Mouse (Mus musculus) forebrain, embryonic 11.5 days (tissue): ENCODE data around the gene Scamp3. TPM values are rescaled to one million over a fixed set of nuclear protein-coding genes. Genes with fewer than 3 reads are reported as not detected.

Experiments used
- ATAC-seq: fragments of 200-750 bp; cut with Nextera tagmentation; replicated peaks from 2 replicates; pipeline ENCODE4 v1.8.0; 2017; ENCODE audit warnings: moderate TSS enrichment; ENCODE audit not compliant: low FRiP score
- DNase-seq: peaks from one replicate; pipeline ENCODE4 v3.0.0-alpha.2; 2017; ENCODE audit warnings: low spot score
- H3K27ac ChIP-seq: fragments of 300-500 bp; sonication (generic); 2 replicates; pipeline ENCODE4 v1.5.1; 2014; ENCODE audit warnings: low read depth, low read length
- H3K27me3 ChIP-seq: fragments of 300-500 bp; sonication (generic); 2 replicates; pipeline ENCODE4 v1.6.1; 2014; ENCODE audit warnings: mild to moderate bottlenecking, low read length, mixed read lengths; ENCODE audit not compliant: control insufficient read depth, insufficient read depth
- H3K36me3 ChIP-seq: fragments of 300-500 bp; sonication (generic); 2 replicates; pipeline ENCODE4 v1.6.1; 2014; ENCODE audit warnings: mild to moderate bottlenecking, low read length, moderate library complexity, mixed read lengths; ENCODE audit not compliant: control insufficient read depth, insufficient read depth
- H3K4me1 ChIP-seq: fragments of 300-500 bp; sonication (generic); replicated peaks from 2 replicates; pipeline ENCODE4 v1.6.1; 2014; ENCODE audit warnings: low read length, mixed read lengths; ENCODE audit not compliant: control insufficient read depth, insufficient read depth
- H3K4me2 ChIP-seq: fragments of 300-500 bp; sonication (generic); 2 replicates; pipeline ENCODE4 v1.6.1; 2014; ENCODE audit warnings: low read depth, mild to moderate bottlenecking, low read length, moderate library complexity, mixed read lengths; ENCODE audit not compliant: severe bottlenecking
- H3K4me3 ChIP-seq: fragments of 300-500 bp; sonication (generic); 2 replicates; pipeline ENCODE4 v1.5.1; 2014; ENCODE audit warnings: low read depth, low read length
- H3K9ac ChIP-seq: fragments of 300-500 bp; sonication (generic); 2 replicates; pipeline ENCODE4 v1.6.1; 2014; ENCODE audit warnings: low read length
- H3K9me3 ChIP-seq: fragments of 300-500 bp; sonication (generic); 2 replicates; pipeline ENCODE4 v1.6.1; 2016; ENCODE audit warnings: low read length, mixed read lengths; ENCODE audit not compliant: control insufficient read depth
- WGBS: fragments of 180-500 bp; shearing (Covaris S2); extraction: QIAGEN DNeasy Blood & Tissue Kit; methylation state at CpG from one replicate; pipeline ENCODE4 v1.1.7; 2014; 5-methylcytosine and 5-hydroxymethylcytosine counted together
- polyA plus RNA-seq: library from polyadenylated mRNA; unstranded; fragments of >200 nt; fragmentation: Nextera tagmentation; extraction: Ambion mirVana; gene quantifications from 2 replicates; pipeline ENCODE4 v1.2.1, GENCODE M21; 2014

Scamp3 gene
- polyA plus RNA-seq, 1 experiment from 2014 or later = 92.5 TPM

GRCm38 (mm10) chr3:89195979-89196877 is 19.0 kb downstream of the Scamp3 start:
- Histone ChIP-seq H3K4me2 (peak overlapping the region; percentile 58), H3K4me1 (peaks cover 2% of the 10 kb centered on the region), H3K27ac (peak overlapping the region; percentile 65; the same call in 1 of the 2 replicates), H3K9me3 (no peaks in the 10 kb centered on the region), H3K27me3 (no peaks in the 10 kb centered on the region), H3K9ac (peak overlapping the region; percentile 61), H3K4me3 (peak overlapping the region; percentile 29), H3K36me3 (no peaks in the 10 kb centered on the region)
- DNase-seq (peak; percentile 97), ATAC-seq (peak; percentile 96)
- WGBS = 8% methylated on average over 33 of the region's 33 CpGs

- Histone ChIP-seq H3K4me3 (no peak overlapping the region), H3K36me3 (no peaks in the 10 kb centered on the region), H3K27ac (no peak overlapping the region), H3K4me1 (peaks cover 6% of the 10 kb centered on the region), H3K4me2 (no peak overlapping the region), H3K27me3 (no peaks in the 10 kb centered on the region), H3K9ac (no peak overlapping the region), H3K9me3 (no peaks in the 10 kb centered on the region)
- 86% methylated on average over 3 of the region's 3 CpGs for WGBS
- DNase-seq = no peak
- no peak for ATAC-seq
Observed at GRCm38 (mm10) chr3:89199839-89200238, 22.6 kb downstream of the Scamp3 start.

- ATAC-seq = peak; percentile 86
Observed at GRCm38 (mm10) chr3:89202253-89203141, 25.2 kb downstream of the Scamp3 start, which contains the start of gene Gba. TSS of gene Gba (plus strand) at chr3:89202928.

GRCm38 (mm10) chr3:89203142-89203514 is 25.9 kb downstream of the Scamp3 start:
- Histone ChIP-seq H3K27me3 (no peaks in the 10 kb centered on the region), H3K9ac (peak overlapping the region; percentile 52), H3K36me3 (no peaks in the 10 kb centered on the region; the same call in 1 of the 2 replicates), H3K4me3 (peak overlapping the region; percentile 43), H3K9me3 (no peaks in the 10 kb centered on the region), H3K27ac (no peak overlapping the region), H3K4me2 (peak overlapping the region; percentile 60), H3K4me1 (peaks cover 4% of the 10 kb centered on the region)
- ATAC-seq = peak; percentile 13; the same call in 1 of the 2 replicates
- 39% methylated on average over 5 of the region's 5 CpGs for WGBS
- DNase-seq = peak; percentile 43

More at GRCm38 (mm10) chr3:89202253-89203141, 25.2 kb downstream of the Scamp3 start, which contains the start of gene Gba:
- peak; percentile 88 for DNase-seq
- Histone ChIP-seq H3K36me3 (no peaks in the 10 kb centered on the region; the same call in 1 of the 2 replicates), H3K9ac (peak within 1 kb of the TSS; percentile 52), H3K4me1 (peaks cover 4% of the 10 kb centered on the region), H3K27ac (no peak within 1 kb of the TSS), H3K27me3 (no peaks in the 10 kb centered on the region), H3K4me3 (peak within 1 kb of the TSS; percentile 43), H3K4me2 (peak within 1 kb of the TSS; percentile 60), H3K9me3 (no peaks in the 10 kb centered on the region)
- WGBS = 29% methylated on average over 13 of the region's 13 CpGs

- Histone ChIP-seq H3K4me2 (no peak overlapping the region), H3K27ac (no peak overlapping the region), H3K36me3 (no peaks in the 10 kb centered on the region; the same call in 1 of the 2 replicates), H3K9me3 (no peaks in the 10 kb centered on the region), H3K4me1 (peaks cover 4% of the 10 kb centered on the region), H3K9ac (no peak overlapping the region), H3K4me3 (no peak overlapping the region), H3K27me3 (no peaks in the 10 kb centered on the region)
- 94% methylated on average over 7 of the region's 7 CpGs for WGBS
- ATAC-seq (no peak), DNase-seq (peak; percentile 43)
Observed at GRCm38 (mm10) chr3:89206079-89206478, 28.8 kb downstream of the Scamp3 start.

GRCm38 (mm10) chr3:89206695-89207094 is 29.4 kb downstream of the Scamp3 start:
- no peaks in the 10 kb centered on the region; the same call in 1 of the 2 replicates for H3K36me3 ChIP-seq
- no peaks in the 10 kb centered on the region for H3K27me3 ChIP-seq
- H3K4me3 ChIP-seq = no peak overlapping the region
- peaks cover 4% of the 10 kb centered on the region for H3K4me1 ChIP-seq
- no peak overlapping the region for H3K27ac ChIP-seq
- no peak overlapping the region for H3K9ac ChIP-seq
- no peak for ATAC-seq
- DNase-seq = peak; percentile 50
- no peaks in the 10 kb centered on the region for H3K9me3 ChIP-seq
- WGBS = 90% methylated on average over 2 of the region's 2 CpGs
- no peak overlapping the region for H3K4me2 ChIP-seq

- DNase-seq (peak; percentile 44), ATAC-seq (no peak)
- H3K9ac ChIP-seq = no peak overlapping the region
- H3K27me3 ChIP-seq = no peaks in the 10 kb centered on the region
- no peaks in the 10 kb centered on the region for H3K9me3 ChIP-seq
- H3K4me2 ChIP-seq = no peak overlapping the region
- 93% methylated on average over 13 of the region's 13 CpGs for WGBS
- peaks cover 10% of the 10 kb centered on the region for H3K4me1 ChIP-seq
- H3K27ac ChIP-seq = no peak overlapping the region
- no peaks in the 10 kb centered on the region; the same call in 1 of the 2 replicates for H3K36me3 ChIP-seq
- no peak overlapping the region for H3K4me3 ChIP-seq
Observed at GRCm38 (mm10) chr3:89208075-89208657, 30.9 kb downstream of the Scamp3 start.

- H3K36me3 ChIP-seq = no peaks in the 10 kb centered on the region; the same call in 1 of the 2 replicates
- WGBS = 89% methylated on average over 6 of the region's 6 CpGs
- no peak overlapping the region for H3K9ac ChIP-seq
Observed at GRCm38 (mm10) chr3:89208736-89209135, 31.5 kb downstream of the Scamp3 start.

More at GRCm38 (mm10) chr3:89208736-89209135, 31.5 kb downstream of the Scamp3 start:
- Histone ChIP-seq H3K27ac (no peak overlapping the region), H3K9me3 (no peaks in the 10 kb centered on the region), H3K4me3 (no peak overlapping the region), H3K4me2 (no peak overlapping the region), H3K4me1 (0 out of 2 replicates have a peak, but pooled peaks cover 7% of the 10 kb centered on the region), H3K27me3 (no peaks in the 10 kb centered on the region)
- ATAC-seq (no peak), DNase-seq (no peak)
